Mouse (Mus musculus): ENCODE results near the gene Gm3020. TPM values are rescaled to one million over a fixed set of nuclear protein-coding genes. Genes with fewer than 3 reads are reported as not detected.
"Not testable (repeated sequence)": the region's sequence is repeated elsewhere in the genome, so short reads cannot be mapped to it uniquely, and the experiment has no call there.

Gene Gm3020
- total RNA-seq (2021) = 1 to 10 TPM in 1 of 2 experiments, under 1 TPM in 1; 0.70 to 1.1 TPM
- long read RNA-seq, experiment 1 = 0 reads
- long read RNA-seq, experiment 2 = 0 reads

GRCm38 (mm10) chr14:3651730-3652129 lies at the start of gene Gm3020:
Gene Gm3020, plus strand, starts transcription at chr14:3652030.
- DNase-seq (ENCODE audit: low spot score in 2 of 2) = not testable (repeated sequence)

- DNase-seq (ENCODE audit: low spot score in 2 of 2) = not testable (repeated sequence)
Measured at GRCm38 (mm10) chr14:3634212-3634611, 17.6 kb upstream of the Gm3020 start, which contains the start of gene Gm3012. Gene Gm3012, plus strand, starts transcription at chr14:3634512.

- DNase-seq (ENCODE audit: low spot score in 2 of 2) = not testable (repeated sequence)
Measured at GRCm38 (mm10) chr14:3688483-3688882, 36.7 kb downstream of the Gm3020 start, which contains the start of gene Gm3043. Gene Gm3043, plus strand, starts transcription at chr14:3688783.

Other genes with a start within 250 kb of the Gm3020 start
- 1 to 10 TPM in 1 of 2 experiments, under 1 TPM in 1; 0.70 to 1.1 TPM for gene Gm10409, start 239.4 kb upstream of the Gm3020 start, total RNA-seq (2021)
- gene Gm3005, start 223.9 kb upstream of the Gm3020 start, total RNA-seq (2021) = not detected
- gene Gm10408, start 202.7 kb upstream of the Gm3020 start, total RNA-seq (2021) = not detected
- gene Gm3012, start 17.5 kb upstream of the Gm3020 start, total RNA-seq (2021) = not detected
- gene Gm3043, start 36.8 kb downstream of the Gm3020 start, total RNA-seq (2021) = not detected
- under 1 TPM in 1 of 2 experiments, not detected in 1; 0.20 TPM for gene Gm3002, start 158.0 kb downstream of the Gm3020 start, total RNA-seq (2021)
- gene Gm3033, start 194.2 kb downstream of the Gm3020 start, total RNA-seq (2021) = not detected
- gene Gm2916, start 232.1 kb downstream of the Gm3020 start, total RNA-seq (2021) = not detected

All from adrenal gland, postnatal 4 days (tissue).